Mouse (Mus musculus) midbrain, embryonic 10.5 days (tissue): ENCODE results near the gene Cenpa. TPM values are rescaled to one million over a fixed set of nuclear protein-coding genes. Genes with fewer than 3 reads are reported as not detected.

Source experiments
- DNase-seq: peaks from one replicate; pipeline ENCODE4 v3.0.0-alpha.2; 2017; ENCODE audit warnings: low spot score
- H3K27ac ChIP-seq: fragments of 300-500 bp; sonication (generic); replicated peaks from 2 replicates; pipeline ENCODE4 v1.5.1; 2016; ENCODE audit warnings: mild to moderate bottlenecking
- H3K27me3 ChIP-seq: fragments of 300-500 bp; sonication (generic); 2 replicates; pipeline ENCODE4 v1.6.1; 2016; ENCODE audit warnings: low read depth, mild to moderate bottlenecking; ENCODE audit not compliant: poor library complexity, severe bottlenecking
- H3K36me3 ChIP-seq: fragments of 300-500 bp; sonication (generic); 2 replicates; pipeline ENCODE4 v1.6.1; 2016; ENCODE audit warnings: mild to moderate bottlenecking, moderate library complexity
- H3K4me1 ChIP-seq: fragments of 300-500 bp; sonication (generic); 2 replicates; pipeline ENCODE4 v1.6.1; 2016
- H3K4me3 ChIP-seq: fragments of 300-500 bp; sonication (generic); 2 replicates; pipeline ENCODE4 v1.5.1; 2016; ENCODE audit warnings: mild to moderate bottlenecking, moderate library complexity
- H3K9me3 ChIP-seq: fragments of 300-500 bp; sonication (generic); replicated peaks from 2 replicates; pipeline ENCODE4 v1.6.1; 2016; ENCODE audit warnings: mild to moderate bottlenecking
- WGBS: fragments of 180-500 bp; shearing (Covaris S2); methylation state at CpG from one replicate; pipeline ENCODE4 v1.1.7; 2016; 5-methylcytosine and 5-hydroxymethylcytosine counted together
- microRNA-seq: library from miRNA; unstranded; fragments of <30 nt; microRNA quantifications from one replicate; pipeline ENCODE4, GENCODE M21; 2017
- polyA plus RNA-seq: library from polyadenylated mRNA; unstranded; fragments of >200 nt; fragmentation: Nextera tagmentation; extraction: Ambion mirVana; gene quantifications from 2 replicates; pipeline ENCODE4 v1.2.1, GENCODE M21; 2016

The Cenpa gene
- polyA plus RNA-seq, 1 experiment from 2014 or later: 444 TPM

DNA sequence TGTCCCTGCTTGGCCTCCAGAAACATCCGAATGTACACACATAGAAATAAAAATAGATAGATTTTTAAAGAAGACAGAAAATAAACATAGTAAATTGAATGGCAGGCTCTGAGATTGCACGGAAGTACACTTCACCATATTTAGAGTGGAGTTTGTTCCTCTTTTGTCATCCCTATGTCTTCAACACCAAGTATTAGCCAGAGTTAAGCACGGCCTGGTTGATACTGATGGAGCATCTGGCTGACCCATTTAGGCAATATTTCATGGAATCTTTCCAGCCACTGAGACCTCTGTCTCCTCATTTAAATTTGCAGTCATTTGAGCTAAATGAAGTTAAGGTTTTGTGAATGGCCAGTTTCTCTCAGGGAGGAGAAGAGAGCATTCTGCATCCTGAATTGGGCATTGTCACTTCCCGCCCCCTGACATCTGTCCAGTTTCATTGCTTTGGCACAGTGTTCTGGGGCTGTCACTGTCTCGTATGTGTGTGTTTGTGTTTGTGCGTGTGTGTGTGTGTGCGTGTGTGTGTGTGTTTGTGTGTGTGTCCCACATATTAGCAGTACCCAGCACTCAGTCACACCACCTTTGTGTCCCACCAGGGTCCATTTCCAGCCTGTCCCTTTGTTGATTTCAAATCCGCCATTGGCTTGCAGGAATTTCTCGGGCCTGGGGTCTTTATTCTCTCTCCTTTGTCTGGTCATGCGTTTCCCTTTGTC is 51.6 kb downstream of the Cenpa start:
- H3K4me3 ChIP-seq: peak overlapping the region; percentile 36
- peaks cover 66% of the 10 kb centered on the region for H3K36me3 ChIP-seq
- H3K9me3 ChIP-seq: no peaks in the 10 kb centered on the region
- peaks cover 2% of the 10 kb centered on the region for H3K27me3 ChIP-seq
- H3K27ac ChIP-seq: peak overlapping the region; percentile 90
- DNase-seq: peak; percentile 67
- 51% methylated on average over 10 of the region's 10 CpGs for WGBS
- H3K4me1 ChIP-seq: peaks cover 65% of the 10 kb centered on the region

- no peaks in the 10 kb centered on the region for H3K27me3 ChIP-seq
- peaks cover 33% of the 10 kb centered on the region for H3K4me1 ChIP-seq
- no peak for DNase-seq
- no peaks in the 10 kb centered on the region for H3K9me3 ChIP-seq
- no peak overlapping the region for H3K4me3 ChIP-seq
- H3K36me3 ChIP-seq: peaks cover 80% of the 10 kb centered on the region
- no peak overlapping the region for H3K27ac ChIP-seq
- 95% methylated on average over 8 of the region's 8 CpGs for WGBS
Observed at GRCm38 (mm10) chr5:30721935-30722334, 55.4 kb downstream of the Cenpa start.

Small RNA genes lying within 50 kb of the gene (microRNA-seq; reads per million reads assigned to microRNA genes)
- gene Mir5625: not detected

Other genes with a start within 250 kb of the Cenpa start
- 0.05 and 0.29 TPM in 2 replicates for gene Otof, start 204.8 kb upstream of the Cenpa start, polyA plus RNA-seq
- gene 1700001C02Rik, start 200.7 kb upstream of the Cenpa start, polyA plus RNA-seq: not detected in 2 replicates
- not detected in 2 replicates for gene Cib4, start 120.9 kb upstream of the Cenpa start, polyA plus RNA-seq
- 0.12 and 0.27 TPM in 2 replicates for gene Kcnk3, start 78.6 kb upstream of the Cenpa start, polyA plus RNA-seq
- gene Slc35f6, start 18.8 kb upstream of the Cenpa start, polyA plus RNA-seq: 26.7 and 30.3 TPM in 2 replicates
- gene Dpysl5, start 44.8 kb downstream of the Cenpa start, polyA plus RNA-seq: 90.7 and 126 TPM in 2 replicates
- gene Mapre3, start 147.9 kb downstream of the Cenpa start, polyA plus RNA-seq: 22.9 and 38.2 TPM in 2 replicates
- 63.3 and 63.6 TPM in 2 replicates for gene Tmem214, start 201.2 kb downstream of the Cenpa start, polyA plus RNA-seq
- gene Agbl5, start 221.9 kb downstream of the Cenpa start, polyA plus RNA-seq: 17.4 and 20.1 TPM in 2 replicates
- gene Ost4, start 241.0 kb downstream of the Cenpa start, polyA plus RNA-seq: 380 and 415 TPM in 2 replicates
- gene Emilin1, start 246.6 kb downstream of the Cenpa start, polyA plus RNA-seq: 61.8 and 67.4 TPM in 2 replicates